ENCODE assay signal across 18 mouse cellular contexts in genomic region chr9:104148969-104149368, GRCm38 (mm10).
"Had no signal": no experiment of that assay in that cellular context is flagged by ENCODE, and none has a peak within 500 bp of the region (broad histone marks: within the 10 kb centered on the region; RNA-seq: fewer than 3 reads in every experiment).

No protein-coding gene starts in this region.

- H3K9me3 ChIP-seq: midbrain, embryonic 10.5 days; midbrain, embryonic 12.5 days; neural tube, embryonic 13.5 days; neural tube, embryonic 15.5 days had no signal

- H3K4me3 ChIP-seq: midbrain, embryonic 10.5 days; midbrain, embryonic 12.5 days; myocyte; neural tube, embryonic 13.5 days; neural tube, embryonic 15.5 days had no signal

- H3K4me2 ChIP-seq: lung, embryonic 14.5 days; midbrain, embryonic 12.5 days; neural tube, embryonic 13.5 days; neural tube, embryonic 15.5 days had no signal

- ATAC-seq: midbrain, embryonic 16.5 days had no signal

- H3K27me3 ChIP-seq: midbrain, embryonic 12.5 days; neural tube, embryonic 13.5 days; neural tube, embryonic 15.5 days had no signal

- H3K9ac ChIP-seq: lung, embryonic 14.5 days; midbrain, embryonic 12.5 days; neural tube, embryonic 13.5 days; neural tube, embryonic 15.5 days had no signal

- DNase-seq: lung, embryonic 14.5 days; lung, postnatal 10 days; lung, postnatal 4 days; midbrain, embryonic 14.5 days; retina, postnatal 1 day; right cerebral cortex, adult 18-20 months; right cerebral cortex, postnatal 25 days; right cerebral cortex, postnatal 4 days; spleen, adult 18-20 months; thymus, adult 18-20 months; thymus, postnatal 14 days; thymus, postnatal 36 days had no signal

- H3K4me1 ChIP-seq: midbrain, embryonic 10.5 days; midbrain, embryonic 12.5 days; neural tube, embryonic 13.5 days; neural tube, embryonic 15.5 days had no signal

- H3K27ac ChIP-seq: midbrain, embryonic 10.5 days; midbrain, embryonic 12.5 days; neural tube, embryonic 13.5 days; neural tube, embryonic 15.5 days had no signal
